Mouse (Mus musculus): ENCODE measurements around the gene Osbp.
A peak's percentile ranks its signal among the peaks of the same experiment; 100 is the strongest.
"Not testable (repeated sequence)": the region's sequence is repeated elsewhere in the genome, so short reads cannot be mapped to it uniquely, and the experiment has no call there.

Gene Osbp

GRCm38 (mm10) chr19:11965023-11965942, at the start of gene Osbp:
Gene Osbp, plus strand, starts transcription at chr19:11965941.
- DNase-seq (ENCODE audit: low read depth, low spot score), result peak; percentile 100

GRCm38 (mm10) chr19:11922068-11922467, 43.7 kb upstream of the Osbp start:
- no peak for DNase-seq (ENCODE audit: low read depth, low spot score)

- DNase-seq (ENCODE audit: low read depth, low spot score), result not testable (repeated sequence)
Observed at GRCm38 (mm10) chr19:11922515-11922914, 43.2 kb upstream of the Osbp start.

- DNase-seq (ENCODE audit: low read depth, low spot score), result no peak
Observed at GRCm38 (mm10) chr19:11926380-11926779, 39.4 kb upstream of the Osbp start.

- DNase-seq (ENCODE audit: low read depth, low spot score), result peak; percentile 72
Observed at GRCm38 (mm10) chr19:11928025-11928748, 37.6 kb upstream of the Osbp start.

- peak; percentile 58 for DNase-seq (ENCODE audit: low read depth, low spot score)
Observed at GRCm38 (mm10) chr19:11946460-11946859, 19.3 kb upstream of the Osbp start.

GRCm38 (mm10) chr19:11949878-11950277, 15.9 kb upstream of the Osbp start:
- no peak for DNase-seq (ENCODE audit: low read depth, low spot score)

- no peak for DNase-seq (ENCODE audit: low read depth, low spot score)
Observed at GRCm38 (mm10) chr19:11950747-11951146, 15.0 kb upstream of the Osbp start.

GRCm38 (mm10) chr19:11954206-11954605, 11.5 kb upstream of the Osbp start:
- peak; percentile 52 for DNase-seq (ENCODE audit: low read depth, low spot score)

- no peak for DNase-seq (ENCODE audit: low read depth, low spot score)
Observed at GRCm38 (mm10) chr19:11956636-11957035, 9.1 kb upstream of the Osbp start.

- DNase-seq (ENCODE audit: low read depth, low spot score), result no peak
Observed at GRCm38 (mm10) chr19:11957396-11957795, 8.3 kb upstream of the Osbp start.

- DNase-seq (ENCODE audit: low read depth, low spot score), result no peak
Observed at GRCm38 (mm10) chr19:11957846-11958245, 7.9 kb upstream of the Osbp start.

GRCm38 (mm10) chr19:11964266-11964665, 1.5 kb upstream of the Osbp start:
- peak; percentile 46 for DNase-seq (ENCODE audit: low read depth, low spot score)

GRCm38 (mm10) chr19:11966201-11966636, 478 bp downstream of the Osbp start:
- DNase-seq (ENCODE audit: low read depth, low spot score), result peak; percentile 68

GRCm38 (mm10) chr19:11969155-11970050, 3.7 kb downstream of the Osbp start:
- no peak for DNase-seq (ENCODE audit: low read depth, low spot score)

- no peak for DNase-seq (ENCODE audit: low read depth, low spot score)
Observed at GRCm38 (mm10) chr19:11973511-11974222, 7.9 kb downstream of the Osbp start.

GRCm38 (mm10) chr19:11974223-11974540, 8.4 kb downstream of the Osbp start:
- no peak for DNase-seq (ENCODE audit: low read depth, low spot score)

GRCm38 (mm10) chr19:11975683-11976082, 9.9 kb downstream of the Osbp start:
- no peak for DNase-seq (ENCODE audit: low read depth, low spot score)

GRCm38 (mm10) chr19:11977363-11977762, 11.6 kb downstream of the Osbp start:
- DNase-seq (ENCODE audit: low read depth, low spot score), result no peak

GRCm38 (mm10) chr19:11980471-11980870, 14.7 kb downstream of the Osbp start:
- DNase-seq (ENCODE audit: low read depth, low spot score), result no peak

- not testable (repeated sequence) for DNase-seq (ENCODE audit: low read depth, low spot score)
Observed at GRCm38 (mm10) chr19:11984614-11985013, 18.9 kb downstream of the Osbp start.

Data from R1 (cell line).